Mouse (Mus musculus): ENCODE results near the gene Foxred2. TPM values are rescaled to one million over a fixed set of nuclear protein-coding genes. Genes with fewer than 3 reads are reported as not detected.
A peak's percentile ranks its signal among the peaks of the same experiment; 100 is the strongest.

Foxred2 gene
- total RNA-seq, 1 experiment, result 21.9 TPM

- peaks cover 26% of the 10 kb centered on the region for H3K36me3 ChIP-seq (ENCODE audit: control insufficient read depth, insufficient read depth, low read length, poor library complexity, severe bottlenecking)
- H3K4me1 ChIP-seq (ENCODE audit: control insufficient read depth in 2 of 2, insufficient read depth in 2 of 2, low read length in 2 of 2, poor library complexity in 1 of 2), result peaks cover 20 to 43% of the 10 kb centered on the region in 2 experiments
- no peak overlapping the region for H3K4me3 ChIP-seq (ENCODE audit: insufficient read depth in 1 of 2, low read depth in 1 of 2, low read length in 2 of 2, poor library complexity in 1 of 2, severe bottlenecking in 1 of 2)
- H3K9ac ChIP-seq (ENCODE audit: insufficient read depth, low read depth, low read length, poor library complexity, severe bottlenecking), result peak overlapping the region; percentile 28; the same call in 1 of the 2 replicates
- no peak for TF ChIP-seq MAFK (IDR thresholded peaks at IDR 0.05; ENCODE audit: insufficient read depth, low read depth, low read length)
- TF ChIP-seq ZC3H11A (IDR thresholded peaks at IDR 0.05; ENCODE audit: borderline replicate concordance, low read depth, low read length), result no peak
- TF ChIP-seq HCFC1 (IDR thresholded peaks at IDR 0.05; ENCODE audit: borderline replicate concordance, insufficient read depth, low read length), result no peak
- no peak for TF ChIP-seq CHD2 (IDR thresholded peaks at IDR 0.05; ENCODE audit: low read depth, low read length)
- TF ChIP-seq ZNF384 (IDR thresholded peaks at IDR 0.05; ENCODE audit: low read depth, low read length), result no peak
- peak overlapping the region; percentile 75 for H3K27ac ChIP-seq (ENCODE audit: insufficient read depth, low read depth, low read length, poor library complexity, severe bottlenecking)
- DNase-seq (ENCODE audit: low read depth, low spot score), result no peak
- no peaks in the 10 kb centered on the region for H3K9me3 ChIP-seq (ENCODE audit: control insufficient read depth, insufficient read depth, low read depth, low read length)
- in situ Hi-C loops (cut with MboI; ENCODE audit: low sequenced_read_pairs in 2 of 2, unreplicated experiment in 2 of 2), result loop anchor here in 1 of 2 experiments (10.0 kb wide), 1 partner anchor 137 kb away; no protein-coding TSS in a partner anchor
These were observed 44.5 kb downstream of the Foxred2 start for GRCm38 (mm10) chr15:77912048-77912447.

GRCm38 (mm10) chr15:77911065-77911464 lies 45.5 kb downstream of the Foxred2 start:
- Histone ChIP-seq H3K9ac (ENCODE audit: insufficient read depth, low read depth, low read length, poor library complexity, severe bottlenecking) (0 out of 2 replicates have a peak overlapping the region, but pooled peaks have one; percentile 13), H3K36me3 (ENCODE audit: control insufficient read depth, insufficient read depth, low read length, poor library complexity, severe bottlenecking) (peaks cover 20% of the 10 kb centered on the region), H3K27ac (ENCODE audit: insufficient read depth, low read depth, low read length, poor library complexity, severe bottlenecking) (peak overlapping the region; percentile 76), H3K4me1 (ENCODE audit: control insufficient read depth in 2 of 2, insufficient read depth in 2 of 2, low read length in 2 of 2, poor library complexity in 1 of 2) (peaks cover 24 to 52% of the 10 kb centered on the region in 2 experiments), H3K4me3 (ENCODE audit: insufficient read depth in 1 of 2, low read depth in 1 of 2, low read length in 2 of 2, poor library complexity in 1 of 2, severe bottlenecking in 1 of 2) (no peak overlapping the region), H3K9me3 (ENCODE audit: control insufficient read depth, insufficient read depth, low read depth, low read length) (no peaks in the 10 kb centered on the region)
- no peak for TF ChIP-seq ZNF384 (IDR thresholded peaks at IDR 0.05; ENCODE audit: low read depth, low read length)
- peak; percentile 72 for DNase-seq (ENCODE audit: low read depth, low spot score)
- in situ Hi-C loops (cut with MboI; ENCODE audit: low sequenced_read_pairs in 2 of 2, unreplicated experiment in 2 of 2), result loop anchor here in 1 of 2 experiments (10.0 kb wide), 1 partner anchor 136 kb away; no protein-coding TSS in a partner anchor

GRCm38 (mm10) chr15:77907646-77908518 lies 48.6 kb downstream of the Foxred2 start:
- in situ Hi-C loops (cut with MboI; ENCODE audit: low sequenced_read_pairs in 2 of 2, unreplicated experiment in 2 of 2), result no loop called here
- no peak for DNase-seq (ENCODE audit: low read depth, low spot score)
- no peaks in the 10 kb centered on the region for H3K9me3 ChIP-seq (ENCODE audit: control insufficient read depth, insufficient read depth, low read depth, low read length)
- TF ChIP-seq ZC3H11A (IDR thresholded peaks at IDR 0.05; ENCODE audit: borderline replicate concordance, low read depth, low read length), result no peak
- TF ChIP-seq ZNF384 (IDR thresholded peaks at IDR 0.05; ENCODE audit: low read depth, low read length), result no peak
- no peak for TF ChIP-seq MAFK (IDR thresholded peaks at IDR 0.05; ENCODE audit: insufficient read depth, low read depth, low read length)
- TF ChIP-seq HCFC1 (IDR thresholded peaks at IDR 0.05; ENCODE audit: borderline replicate concordance, insufficient read depth, low read length), result no peak
- no peak for TF ChIP-seq CHD2 (IDR thresholded peaks at IDR 0.05; ENCODE audit: low read depth, low read length)
- H3K9ac ChIP-seq (ENCODE audit: insufficient read depth, low read depth, low read length, poor library complexity, severe bottlenecking), result no peak overlapping the region; the same call in 1 of the 2 replicates
- H3K4me1 ChIP-seq (ENCODE audit: control insufficient read depth in 2 of 2, insufficient read depth in 2 of 2, low read length in 2 of 2, poor library complexity in 1 of 2), result peaks cover 28 to 65% of the 10 kb centered on the region in 2 experiments
- H3K36me3 ChIP-seq (ENCODE audit: control insufficient read depth, insufficient read depth, low read length, poor library complexity, severe bottlenecking), result no peaks in the 10 kb centered on the region
- H3K4me3 ChIP-seq (ENCODE audit: insufficient read depth in 1 of 2, low read depth in 1 of 2, low read length in 2 of 2, poor library complexity in 1 of 2, severe bottlenecking in 1 of 2), result no peak overlapping the region
- H3K27ac ChIP-seq (ENCODE audit: insufficient read depth, low read depth, low read length, poor library complexity, severe bottlenecking), result peak overlapping the region; percentile 26

GRCm38 (mm10) chr15:77906545-77906944 lies 50.0 kb downstream of the Foxred2 start:
- H3K9me3 ChIP-seq (ENCODE audit: control insufficient read depth, insufficient read depth, low read depth, low read length), result no peaks in the 10 kb centered on the region

More at GRCm38 (mm10) chr15:77906545-77906944, 50.0 kb downstream of the Foxred2 start:
- DNase-seq (ENCODE audit: low read depth, low spot score), result no peak
- Histone ChIP-seq H3K9ac (ENCODE audit: insufficient read depth, low read depth, low read length, poor library complexity, severe bottlenecking) (peak overlapping the region; percentile 24; the same call in 1 of the 2 replicates), H3K27ac (ENCODE audit: insufficient read depth, low read depth, low read length, poor library complexity, severe bottlenecking) (peak overlapping the region; percentile 84), H3K4me1 (ENCODE audit: control insufficient read depth in 2 of 2, insufficient read depth in 2 of 2, low read length in 2 of 2, poor library complexity in 1 of 2) (peaks cover 24 to 53% of the 10 kb centered on the region in 2 experiments), H3K36me3 (ENCODE audit: control insufficient read depth, insufficient read depth, low read length, poor library complexity, severe bottlenecking) (no peaks in the 10 kb centered on the region), H3K4me3 (ENCODE audit: insufficient read depth in 1 of 2, low read depth in 1 of 2, low read length in 2 of 2, poor library complexity in 1 of 2, severe bottlenecking in 1 of 2) (no peak overlapping the region)
- no peak for TF ChIP-seq ZNF384 (IDR thresholded peaks at IDR 0.05; ENCODE audit: low read depth, low read length)
- TF ChIP-seq CHD2 (IDR thresholded peaks at IDR 0.05; ENCODE audit: low read depth, low read length), result no peak
- TF ChIP-seq MAFK (IDR thresholded peaks at IDR 0.05; ENCODE audit: insufficient read depth, low read depth, low read length), result no peak
- no peak for TF ChIP-seq ZC3H11A (IDR thresholded peaks at IDR 0.05; ENCODE audit: borderline replicate concordance, low read depth, low read length)
- no peak for TF ChIP-seq HCFC1 (IDR thresholded peaks at IDR 0.05; ENCODE audit: borderline replicate concordance, insufficient read depth, low read length)
- in situ Hi-C loops (cut with MboI; ENCODE audit: low sequenced_read_pairs in 2 of 2, unreplicated experiment in 2 of 2), result no loop called here

Measured in ES-E14 (cell line).